ENCODE assay signal across 15 mouse cellular contexts in genomic region chr15:64471597-64471996, GRCm38 (mm10).
"Had no signal": no experiment of that assay in that cellular context is flagged by ENCODE, and none has a peak within 500 bp of the region (broad histone marks: within the 10 kb centered on the region; RNA-seq: fewer than 3 reads in every experiment).

No protein-coding gene starts in this region.

- H3K27me3 ChIP-seq: limb, embryonic 12.5 days; liver, embryonic 15.5 days; neural tube, embryonic 15.5 days had no signal

- DNase-seq: kidney, adult 18-20 months; kidney, postnatal 36 days; layer of hippocampus, adult 9-11 months; lung, adult 2 months; lung, postnatal 4 days; midbrain, embryonic 14.5 days; right cerebral cortex, adult 18-20 months had no signal

- H3K4me2 ChIP-seq: limb, embryonic 12.5 days; liver, embryonic 11.5 days; liver, embryonic 15.5 days; neural tube, embryonic 15.5 days had no signal

- H3K27ac ChIP-seq: limb, embryonic 12.5 days; liver, embryonic 15.5 days; midbrain, embryonic 10.5 days; neural tube, embryonic 15.5 days; stomach, postnatal 0 days had no signal

- H3K9me3 ChIP-seq: limb, embryonic 12.5 days; liver, embryonic 15.5 days; midbrain, embryonic 10.5 days; neural tube, embryonic 15.5 days had no signal

- H3K4me3 ChIP-seq: limb, embryonic 12.5 days; liver, embryonic 15.5 days; midbrain, embryonic 10.5 days; myocyte; neural tube, embryonic 15.5 days had no signal

- H3K4me1 ChIP-seq: limb, embryonic 12.5 days; liver, embryonic 15.5 days; midbrain, embryonic 10.5 days; neural tube, embryonic 15.5 days had no signal

- H3K9ac ChIP-seq: limb, embryonic 12.5 days; liver, embryonic 15.5 days; neural tube, embryonic 15.5 days had no signal

- ATAC-seq: lung, postnatal 0 days had no signal

- H3K36me3 ChIP-seq: limb, embryonic 12.5 days; liver, embryonic 15.5 days; midbrain, embryonic 10.5 days; neural tube, embryonic 15.5 days had no signal
